In the genomic region with DNA sequence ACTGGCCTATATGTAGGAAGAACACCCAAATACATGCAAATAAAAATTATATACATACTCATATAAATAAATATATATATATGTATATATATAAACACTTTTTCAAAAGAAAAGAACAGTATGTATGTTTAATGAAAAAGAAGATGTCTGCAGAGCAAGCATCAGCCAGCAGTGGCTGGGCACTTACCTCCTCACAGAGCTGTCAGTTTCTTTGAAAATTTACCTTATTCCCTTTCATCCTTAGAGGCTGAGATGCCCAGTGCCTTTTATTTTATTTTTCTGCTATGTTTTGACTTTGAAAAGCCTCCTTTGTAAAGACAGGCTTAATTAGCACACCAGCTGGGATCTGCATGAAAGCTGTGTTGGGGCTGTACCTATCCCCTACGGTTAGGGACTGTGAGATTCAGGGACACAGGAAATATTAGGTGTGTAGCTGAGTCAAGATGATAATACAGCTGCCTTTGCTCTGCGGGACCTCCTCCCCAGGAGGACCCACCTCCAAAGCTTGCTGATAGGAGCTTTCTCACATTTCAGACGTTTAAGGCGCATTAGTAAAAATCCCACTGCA, we compare ENCODE assay signal across 15 mouse cellular contexts.
"Had no signal": no experiment of that assay in that cellular context is flagged by ENCODE, and none has a peak within 500 bp of the region (broad histone marks: within the 10 kb centered on the region; RNA-seq: fewer than 3 reads in every experiment).

No protein-coding gene starts in this region.

- H3K4me1 ChIP-seq: limb, embryonic 12.5 days; liver, embryonic 13.5 days; lung, embryonic 15.5 days; megakaryocyte, embryonic 14.5 days had no signal

- ATAC-seq: liver, postnatal 0 days had no signal

- H3K9me3 ChIP-seq: limb, embryonic 12.5 days; liver, embryonic 13.5 days; lung, embryonic 15.5 days; megakaryocyte, embryonic 14.5 days had no signal

- H3K27me3 ChIP-seq: limb, embryonic 12.5 days; liver, embryonic 13.5 days; lung, embryonic 15.5 days; megakaryocyte, embryonic 14.5 days had no signal

- H3K27ac ChIP-seq: layer of hippocampus, adult 2 months; limb, embryonic 12.5 days; liver, embryonic 13.5 days; lung, embryonic 15.5 days; macrophage had no signal

- DNase-seq: kidney, adult 18-20 months; kidney, postnatal 10 days; kidney, postnatal 4 days; liver; liver, embryonic 13.5 days; liver, postnatal 0 days; lung, postnatal 14 days; right cerebral cortex, adult 18-20 months; right cerebral cortex, postnatal 25 days; thymus, postnatal 4 days had no signal

- H3K4me2 ChIP-seq: limb, embryonic 12.5 days; liver, embryonic 13.5 days; lung, embryonic 15.5 days had no signal

- H3K9ac ChIP-seq: limb, embryonic 12.5 days; liver, embryonic 13.5 days; liver, postnatal 0 days; lung, embryonic 15.5 days had no signal

- H3K4me3 ChIP-seq: layer of hippocampus, adult 2 months; limb, embryonic 12.5 days; liver, embryonic 13.5 days; lung, embryonic 15.5 days; megakaryocyte, embryonic 14.5 days had no signal

- H3K36me3 ChIP-seq: limb, embryonic 12.5 days; liver, embryonic 13.5 days; lung, embryonic 15.5 days had no signal
